Mouse (Mus musculus) lung, adult 2 months (tissue): ENCODE measurements around the gene Sync.

Experiments
- CTCF ChIP-seq: fragments of 200-500 bp; IDR thresholded peaks from 2 replicates; pipeline ENCODE4 v1.5.1; 2011; ENCODE audit warnings: mild to moderate bottlenecking, low read length, control low read depth; ENCODE audit not compliant: insufficient read depth
- POLR2A ChIP-seq: fragments of 200-500 bp; IDR thresholded peaks from 2 replicates; pipeline ENCODE4 v1.6.1; 2011; ENCODE audit warnings: low read depth, mild to moderate bottlenecking, control low read depth, low read length, borderline replicate concordance; ENCODE audit errors: extremely low read depth

GRCm38 (mm10) chr4:129246360-129247301, 40.8 kb upstream of the Sync start:
- TF ChIP-seq CTCF = no peak
- TF ChIP-seq POLR2A = no peak; the same call in 1 of the 2 replicates
